Mouse (Mus musculus): ENCODE measurements around the gene Cnpy3. TPM values are rescaled to one million over a fixed set of nuclear protein-coding genes. Genes with fewer than 3 reads are reported as not detected.
A peak's percentile ranks its signal among the peaks of the same experiment; 100 is the strongest.

The Cnpy3 gene
- polyA plus RNA-seq, 2 experiments: 17.7 to 18.0 TPM

GRCm38 (mm10) chr17:46725273-46725672, 26.7 kb downstream of the Cnpy3 start:
- ATAC-seq (ENCODE audit: insufficient read depth) (no peak), DNase-seq (ENCODE audit: low read depth in 3 of 3, low spot score in 3 of 3) (no peak)
- Histone ChIP-seq H3K9me3 (ENCODE audit: control insufficient read depth, low read length) (no peaks in the 10 kb centered on the region), H3K36me3 (replicated peaks; ENCODE audit: control insufficient read depth, insufficient read depth, low read depth) (peaks cover 2% of the 10 kb centered on the region; the same call in 1 of the 2 replicates), H3K4me2 (ENCODE audit: low read depth) (no peak overlapping the region), H3K4me1 (replicated peaks; ENCODE audit: control insufficient read depth in 2 of 2, insufficient read depth in 2 of 2, low read length in 1 of 2) (no peaks in the 10 kb centered on the region), H3K27me3 (ENCODE audit: control insufficient read depth, insufficient read depth, low read length) (no peaks in the 10 kb centered on the region; the same call in 1 of the 2 replicates), H3K27ac (no peak overlapping the region), H3K9ac (replicated peaks) (no peak overlapping the region), H3K4me3 (ENCODE audit: insufficient read depth in 1 of 2, low read depth in 2 of 2, low read length in 2 of 2) (no peak overlapping the region)
- TF ChIP-seq EP300 (IDR thresholded peaks at IDR 0.05; ENCODE audit: low read depth) (no peak), CTCF (IDR thresholded peaks at IDR 0.05; ENCODE audit: low read depth) (peak; percentile 76)
- WGBS (ENCODE audit: insufficient replicate concordance): 69% methylated on average over 9 of the region's 9 CpGs

DNA sequence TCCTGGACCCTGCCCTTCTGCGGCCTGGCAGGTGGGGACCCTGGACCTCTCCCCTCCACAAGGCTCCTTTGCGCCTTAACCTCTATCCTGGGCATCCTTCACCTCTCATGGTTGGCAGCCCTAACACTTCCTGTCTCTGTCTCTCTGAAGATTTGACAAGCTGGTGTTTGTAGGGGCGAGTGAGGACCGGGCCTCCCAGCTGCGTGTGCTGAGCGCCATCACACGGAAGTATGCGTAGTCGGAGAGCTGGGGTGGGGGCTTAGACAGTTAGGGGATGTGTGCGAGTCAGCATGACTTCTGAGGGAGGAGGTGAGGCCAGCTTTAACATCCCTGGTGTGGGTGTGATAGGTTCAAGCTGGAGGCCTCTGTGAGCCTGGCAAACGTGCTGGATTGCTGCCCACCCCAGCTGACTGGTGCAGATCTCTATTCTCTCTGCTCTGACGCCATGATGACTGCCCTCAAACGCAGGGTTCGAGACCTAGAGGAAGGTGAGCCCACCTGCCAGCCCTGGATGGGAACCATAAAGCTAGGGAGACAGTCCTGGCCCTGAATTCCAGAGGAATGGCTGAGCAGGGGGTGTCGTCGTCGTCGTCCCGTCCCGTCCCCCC, 27.4 kb downstream of the Cnpy3 start:
- Histone ChIP-seq H3K4me3 (ENCODE audit: insufficient read depth in 1 of 2, low read depth in 2 of 2, low read length in 2 of 2) (no peak overlapping the region), H3K36me3 (replicated peaks; ENCODE audit: control insufficient read depth, insufficient read depth, low read depth) (peaks cover 2% of the 10 kb centered on the region; the same call in 1 of the 2 replicates), H3K27ac (no peak overlapping the region), H3K4me1 (replicated peaks; ENCODE audit: control insufficient read depth in 2 of 2, insufficient read depth in 2 of 2, low read length in 1 of 2) (no peaks in the 10 kb centered on the region), H3K9me3 (ENCODE audit: control insufficient read depth, low read length) (no peaks in the 10 kb centered on the region), H3K9ac (replicated peaks) (no peak overlapping the region), H3K4me2 (ENCODE audit: low read depth) (no peak overlapping the region), H3K27me3 (ENCODE audit: control insufficient read depth, insufficient read depth, low read length) (no peaks in the 10 kb centered on the region; the same call in 1 of the 2 replicates)
- ATAC-seq (ENCODE audit: insufficient read depth): no peak
- 75% methylated on average over 17 of the region's 20 CpGs for WGBS (ENCODE audit: insufficient replicate concordance)
- no peak for DNase-seq (ENCODE audit: low read depth in 3 of 3, low spot score in 3 of 3)
- TF ChIP-seq EP300 (IDR thresholded peaks at IDR 0.05; ENCODE audit: low read depth) (no peak), CTCF (IDR thresholded peaks at IDR 0.05; ENCODE audit: low read depth) (no peak)

GRCm38 (mm10) chr17:46721077-46721476, 30.9 kb downstream of the Cnpy3 start:
- 78% methylated on average over 7 of the region's 7 CpGs for WGBS (ENCODE audit: insufficient replicate concordance)
- no peaks in the 10 kb centered on the region for H3K4me1 ChIP-seq (replicated peaks; ENCODE audit: control insufficient read depth in 2 of 2, insufficient read depth in 2 of 2, low read length in 1 of 2)
- no peak overlapping the region for H3K27ac ChIP-seq
- TF ChIP-seq EP300 (IDR thresholded peaks at IDR 0.05; ENCODE audit: low read depth): no peak
- no peak for TF ChIP-seq CTCF (IDR thresholded peaks at IDR 0.05; ENCODE audit: low read depth)
- ATAC-seq (ENCODE audit: insufficient read depth) (no peak), DNase-seq (ENCODE audit: low read depth in 3 of 3, low spot score in 3 of 3) (no peak)
- no peak overlapping the region for H3K4me2 ChIP-seq (ENCODE audit: low read depth)
- H3K4me3 ChIP-seq (ENCODE audit: insufficient read depth in 1 of 2, low read depth in 2 of 2, low read length in 2 of 2): no peak overlapping the region
- no peaks in the 10 kb centered on the region for H3K9me3 ChIP-seq (ENCODE audit: control insufficient read depth, low read length)
- peaks cover 2% of the 10 kb centered on the region; the same call in 1 of the 2 replicates for H3K36me3 ChIP-seq (replicated peaks; ENCODE audit: control insufficient read depth, insufficient read depth, low read depth)
- no peaks in the 10 kb centered on the region for H3K27me3 ChIP-seq (ENCODE audit: control insufficient read depth, insufficient read depth, low read length)
- H3K9ac ChIP-seq (replicated peaks): no peak overlapping the region

DNA sequence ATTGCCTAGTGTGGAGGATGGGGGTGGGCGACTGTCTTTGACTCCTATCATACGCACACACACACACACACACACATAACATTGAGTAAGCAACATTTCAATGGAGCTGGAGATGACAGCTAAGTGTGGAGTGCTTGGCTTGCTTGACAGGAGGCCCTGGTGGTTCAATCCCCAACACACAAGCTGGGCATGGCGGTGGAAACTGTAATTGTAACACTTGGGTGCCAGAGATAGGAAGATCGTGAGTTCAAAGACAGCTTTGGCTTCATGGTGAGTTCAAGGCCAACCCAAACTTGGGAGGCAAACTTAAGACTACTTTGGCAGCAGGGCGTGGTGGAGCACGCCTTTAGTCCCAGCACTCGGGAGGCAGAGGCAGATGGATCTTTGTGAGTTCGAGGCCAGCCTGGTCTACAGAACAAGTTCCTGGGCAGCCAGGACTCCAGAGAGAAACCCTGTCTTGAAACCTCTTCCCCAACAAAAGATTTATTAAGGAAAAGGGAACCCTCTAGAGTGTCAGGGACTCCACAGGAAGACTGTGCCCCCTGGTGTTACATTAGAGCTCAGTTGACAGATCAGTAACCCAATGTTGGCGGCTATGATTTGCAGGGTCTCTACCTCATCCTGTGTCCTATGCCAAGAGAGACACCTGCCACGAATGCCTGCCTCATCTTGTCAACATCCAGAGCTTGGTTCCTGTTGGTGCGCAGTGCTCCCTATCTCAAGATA, 37.1 kb downstream of the Cnpy3 start:
- Histone ChIP-seq H3K4me3 (ENCODE audit: insufficient read depth in 1 of 2, low read depth in 2 of 2, low read length in 2 of 2) (no peak overlapping the region), H3K9me3 (ENCODE audit: control insufficient read depth, low read length) (no peaks in the 10 kb centered on the region), H3K36me3 (replicated peaks; ENCODE audit: control insufficient read depth, insufficient read depth, low read depth) (peaks cover 12% of the 10 kb centered on the region), H3K4me1 (replicated peaks; ENCODE audit: control insufficient read depth in 2 of 2, insufficient read depth in 2 of 2, low read length in 1 of 2) (peaks cover 3 to 8% of the 10 kb centered on the region in 2 experiments; a peak in 3 of 4 replicates), H3K27ac (no peak overlapping the region), H3K9ac (replicated peaks) (no peak overlapping the region), H3K27me3 (ENCODE audit: control insufficient read depth, insufficient read depth, low read length) (no peaks in the 10 kb centered on the region), H3K4me2 (ENCODE audit: low read depth) (no peak overlapping the region)
- 82% methylated on average over 11 of the region's 11 CpGs for WGBS (ENCODE audit: insufficient replicate concordance)
- TF ChIP-seq EP300 (IDR thresholded peaks at IDR 0.05; ENCODE audit: low read depth) (no peak), CTCF (IDR thresholded peaks at IDR 0.05; ENCODE audit: low read depth) (0 out of 2 replicates have a peak, but pooled peaks have one; percentile 9)
- peak in 1 of 3 experiments; percentile 39 for DNase-seq (ENCODE audit: low read depth in 3 of 3, low spot score in 3 of 3)
- no peak for ATAC-seq (ENCODE audit: insufficient read depth)

- DNase-seq (ENCODE audit: low read depth in 3 of 3, low spot score in 3 of 3): no peak
- no peak overlapping the region for H3K9ac ChIP-seq (replicated peaks)
- 87% methylated on average over 9 of the region's 9 CpGs for WGBS (ENCODE audit: insufficient replicate concordance)
- no peaks in the 10 kb centered on the region for H3K9me3 ChIP-seq (ENCODE audit: control insufficient read depth, low read length)
- no peaks in the 10 kb centered on the region for H3K27me3 ChIP-seq (ENCODE audit: control insufficient read depth, insufficient read depth, low read length)
- no peak overlapping the region for H3K4me3 ChIP-seq (ENCODE audit: insufficient read depth in 1 of 2, low read depth in 2 of 2, low read length in 2 of 2)
- TF ChIP-seq EP300 (IDR thresholded peaks at IDR 0.05; ENCODE audit: low read depth): no peak
- TF ChIP-seq CTCF (IDR thresholded peaks at IDR 0.05; ENCODE audit: low read depth): no peak
- no peak overlapping the region for H3K4me2 ChIP-seq (ENCODE audit: low read depth)
- H3K27ac ChIP-seq: no peak overlapping the region
- peaks cover 3 to 8% of the 10 kb centered on the region in 2 experiments; a peak in 3 of 4 replicates for H3K4me1 ChIP-seq (replicated peaks; ENCODE audit: control insufficient read depth in 2 of 2, insufficient read depth in 2 of 2, low read length in 1 of 2)
- H3K36me3 ChIP-seq (replicated peaks; ENCODE audit: control insufficient read depth, insufficient read depth, low read depth): peaks cover 12% of the 10 kb centered on the region
- ATAC-seq (ENCODE audit: insufficient read depth): no peak
Observed at GRCm38 (mm10) chr17:46713849-46714248, 38.2 kb downstream of the Cnpy3 start.
